Mouse (Mus musculus) macrophage (primary cell): ENCODE measurements around the gene Ehbp1. TPM values are rescaled to one million over a fixed set of nuclear protein-coding genes. Genes with fewer than 3 reads are reported as not detected.

Source experiments
- H3K27ac ChIP-seq: fragments of 350-480 bp; formaldehyde crosslinking; 2 replicates; pipeline ENCODE4 v1.9.0; 2021
- H3K36me3 ChIP-seq: fragments of 350-480 bp; formaldehyde crosslinking; 2 replicates; pipeline ENCODE4 v1.9.0; 2021; ENCODE audit errors: inconsistent target
- H3K4me3 ChIP-seq: fragments of 350-480 bp; formaldehyde crosslinking; 2 replicates; pipeline ENCODE4 v1.9.0; 2021; ENCODE audit errors: inconsistent target
- H3K79me2 ChIP-seq: fragments of 350-480 bp; formaldehyde crosslinking; 2 replicates; pipeline ENCODE4 v1.9.0; 2021; ENCODE audit errors: inconsistent target
- WGBS: methylation state at CpG from one replicate; pipeline ENCODE4 v1.1.7; 2026; ENCODE audit warnings: inconsistent platforms; ENCODE audit not compliant: missing documents; 5-methylcytosine and 5-hydroxymethylcytosine counted together
- polyA plus RNA-seq: library from polyadenylated mRNA; stranded (reverse); fragments of 250-400 nt; gene quantifications from 3 replicates; pipeline ENCODE4 v1.2.4, GENCODE M21; 2018; ENCODE audit warnings: inconsistent platforms

Gene Ehbp1
- polyA plus RNA-seq, 1 experiment from 2014 or later = 2.8 TPM

DNA sequence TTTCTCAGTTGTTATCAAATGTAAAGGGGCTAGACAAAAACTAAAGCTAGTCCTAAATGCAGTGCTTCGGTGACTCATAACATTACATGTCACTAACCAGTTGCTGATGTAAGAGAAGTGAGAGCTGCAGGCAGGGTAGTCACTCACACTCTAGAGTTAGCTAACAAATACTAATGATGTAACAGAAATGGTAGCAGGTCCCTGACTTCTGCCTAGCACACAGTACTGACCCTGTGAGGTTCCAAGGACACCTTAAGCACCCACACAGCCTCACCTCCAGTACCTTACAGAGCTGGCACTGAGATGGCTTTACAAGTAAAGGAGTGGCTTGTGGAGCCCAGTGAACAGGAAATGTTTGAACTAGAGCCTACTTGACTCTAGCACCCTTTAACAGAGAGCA is 86.7 kb downstream of the Ehbp1 start:
- no peaks in the 10 kb centered on the region for H3K36me3 ChIP-seq
- H3K27ac ChIP-seq = no peak overlapping the region
- no peaks in the 10 kb centered on the region for H3K79me2 ChIP-seq
- H3K4me3 ChIP-seq = no peak overlapping the region
- 100% methylated on average over 1 of the region's 1 CpGs for WGBS

- no peaks in the 10 kb centered on the region for H3K36me3 ChIP-seq
- WGBS = 97% methylated on average over 2 of the region's 2 CpGs
- no peak overlapping the region for H3K27ac ChIP-seq
- no peaks in the 10 kb centered on the region for H3K79me2 ChIP-seq
- no peak overlapping the region for H3K4me3 ChIP-seq
Observed at GRCm38 (mm10) chr11:22249363-22249762, 92.7 kb downstream of the Ehbp1 start.

- 96% methylated on average over 4 of the region's 4 CpGs for WGBS
- Histone ChIP-seq H3K27ac (no peak overlapping the region), H3K4me3 (no peak overlapping the region), H3K36me3 (no peaks in the 10 kb centered on the region), H3K79me2 (no peaks in the 10 kb centered on the region)
Observed at GRCm38 (mm10) chr11:22247736-22248135, 94.4 kb downstream of the Ehbp1 start.

DNA sequence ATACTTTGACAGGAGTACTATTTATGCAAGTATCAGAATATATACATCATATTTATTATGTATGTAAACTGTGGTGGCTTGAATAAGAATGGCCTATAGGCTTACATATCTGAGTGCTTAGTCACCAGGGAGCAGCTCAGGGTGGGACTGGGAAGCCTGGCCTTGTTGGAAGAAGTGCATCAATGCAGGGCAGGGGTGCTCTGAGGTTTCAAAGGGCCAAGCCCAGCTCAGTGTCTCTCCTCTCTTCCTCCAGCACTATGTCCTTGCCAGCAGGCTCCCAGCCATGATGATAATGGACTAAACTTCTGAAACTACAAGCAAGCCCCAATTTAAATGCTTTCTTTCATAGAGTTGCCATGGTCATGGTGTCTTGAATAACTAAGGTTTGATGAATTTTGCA is 95.0 kb downstream of the Ehbp1 start:
- Histone ChIP-seq H3K36me3 (no peaks in the 10 kb centered on the region), H3K4me3 (no peak overlapping the region), H3K27ac (no peak overlapping the region), H3K79me2 (no peaks in the 10 kb centered on the region)

DNA sequence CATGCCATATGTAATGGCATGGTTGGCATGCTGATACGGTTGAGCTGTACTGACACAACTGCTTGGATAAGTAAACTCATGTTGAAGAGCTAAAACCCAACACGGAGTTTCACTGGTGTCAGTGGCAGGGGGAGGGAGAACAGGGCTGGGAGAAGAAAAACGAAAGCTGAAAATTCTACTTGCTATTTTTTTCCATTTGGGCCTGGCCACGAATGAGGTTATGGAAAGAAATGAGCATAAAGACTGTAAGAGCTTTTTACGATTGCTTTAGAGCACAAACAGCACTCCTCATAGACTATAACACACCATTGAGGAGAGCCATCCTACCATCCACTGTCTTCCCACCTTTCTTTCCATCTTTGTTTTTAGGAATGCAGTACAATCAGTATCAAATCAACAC is 106.5 kb downstream of the Ehbp1 start:
- WGBS = 94% methylated on average over 4 of the region's 5 CpGs
- no peaks in the 10 kb centered on the region for H3K36me3 ChIP-seq
- H3K4me3 ChIP-seq = no peak overlapping the region
- no peak overlapping the region for H3K27ac ChIP-seq
- no peaks in the 10 kb centered on the region for H3K79me2 ChIP-seq

DNA sequence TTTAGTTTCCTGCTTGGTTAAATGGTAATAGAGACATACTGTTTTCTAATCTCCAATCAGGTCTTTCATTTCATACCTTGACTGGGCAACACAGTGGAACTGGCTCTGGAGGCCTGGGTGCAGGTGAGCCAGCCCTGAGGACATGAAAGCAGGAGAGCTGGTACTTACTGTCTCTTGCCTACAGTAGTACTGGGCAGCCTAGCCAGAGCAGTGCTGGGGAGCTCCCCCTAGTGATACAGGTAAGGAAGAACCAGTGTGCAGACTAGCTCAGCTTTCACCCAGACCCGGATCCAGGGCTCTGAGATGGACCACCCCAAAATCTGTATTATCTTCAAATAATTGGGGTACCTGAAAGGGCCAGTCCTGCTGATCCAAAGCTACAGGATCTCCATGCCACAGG is 107.4 kb downstream of the Ehbp1 start:
- no peaks in the 10 kb centered on the region for H3K36me3 ChIP-seq
- WGBS = 80% methylated on average over 1 of the region's 1 CpGs
- H3K27ac ChIP-seq = no peak overlapping the region
- H3K79me2 ChIP-seq = no peaks in the 10 kb centered on the region
- no peak overlapping the region for H3K4me3 ChIP-seq

- Histone ChIP-seq H3K4me3 (no peak overlapping the region), H3K27ac (no peak overlapping the region), H3K36me3 (no peaks in the 10 kb centered on the region), H3K79me2 (no peaks in the 10 kb centered on the region)
- 99% methylated on average over 6 of the region's 6 CpGs for WGBS
Observed at GRCm38 (mm10) chr11:22230906-22231305, 111.2 kb downstream of the Ehbp1 start.

DNA sequence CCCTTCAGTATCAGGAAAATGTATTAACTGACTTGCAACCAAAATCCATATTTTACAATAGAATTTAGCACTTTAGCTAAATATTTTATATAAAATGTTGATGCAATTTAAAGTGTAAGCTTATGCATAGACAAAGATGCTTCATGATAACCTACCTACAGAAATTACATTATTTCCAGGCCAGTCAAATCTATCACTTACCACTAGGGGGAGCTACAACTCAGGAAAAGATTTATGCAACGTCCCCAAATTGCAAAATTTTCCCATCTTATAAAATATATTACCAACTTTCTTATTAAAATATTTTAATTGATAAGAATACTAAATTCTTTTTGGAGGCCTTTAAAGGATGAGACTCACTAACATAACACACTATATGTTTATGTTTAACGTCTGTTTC is 116.5 kb downstream of the Ehbp1 start:
- no peak overlapping the region for H3K27ac ChIP-seq
- no peaks in the 10 kb centered on the region for H3K79me2 ChIP-seq
- no peak overlapping the region for H3K4me3 ChIP-seq
- WGBS = 36% methylated on average over 2 of the region's 2 CpGs
- no peaks in the 10 kb centered on the region for H3K36me3 ChIP-seq

DNA sequence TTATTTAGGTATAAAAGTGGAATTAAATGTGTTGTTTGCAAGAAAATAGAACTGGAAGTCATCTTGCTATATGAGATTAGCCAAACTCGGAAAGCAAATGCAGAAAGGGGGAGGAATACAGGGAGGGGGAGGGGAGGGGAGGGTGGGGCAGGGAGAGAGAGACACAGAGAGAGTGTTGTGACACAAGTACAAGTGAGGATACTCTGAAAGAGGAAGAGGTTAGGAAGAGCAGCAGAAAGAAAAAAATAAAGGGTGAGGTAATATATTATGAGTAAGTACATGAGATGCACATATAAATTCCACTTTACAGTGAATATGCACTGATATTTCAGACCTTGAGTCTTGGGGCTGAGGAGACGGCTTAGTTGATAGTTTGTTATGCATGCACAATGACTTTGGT is 123.9 kb downstream of the Ehbp1 start:
- Histone ChIP-seq H3K79me2 (no peaks in the 10 kb centered on the region), H3K27ac (no peak overlapping the region), H3K4me3 (no peak overlapping the region), H3K36me3 (no peaks in the 10 kb centered on the region)
- 59% methylated on average over 2 of the region's 2 CpGs for WGBS

DNA sequence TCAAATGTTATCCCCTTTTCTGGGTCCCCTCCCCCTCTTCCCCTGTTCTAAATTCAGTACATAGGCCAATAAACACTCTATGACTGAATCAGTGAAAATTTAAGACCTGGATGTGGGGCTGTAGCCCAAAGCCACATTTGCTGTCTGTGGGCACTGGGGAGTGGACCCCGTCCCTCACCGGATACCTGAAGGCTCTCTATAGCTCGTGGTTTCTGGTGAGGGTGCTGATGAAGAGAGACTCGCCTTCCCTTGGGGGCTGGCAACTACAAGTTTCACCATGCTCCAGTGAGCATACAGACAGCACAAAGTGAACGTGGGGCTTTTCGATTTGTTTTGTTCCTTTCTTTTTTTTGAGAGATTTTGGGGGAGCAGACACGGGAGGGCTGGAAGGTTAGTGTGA is 125.2 kb downstream of the Ehbp1 start:
- Histone ChIP-seq H3K79me2 (no peaks in the 10 kb centered on the region), H3K27ac (no peak overlapping the region), H3K36me3 (no peaks in the 10 kb centered on the region), H3K4me3 (no peak overlapping the region)
- 78% methylated on average over 7 of the region's 7 CpGs for WGBS

DNA sequence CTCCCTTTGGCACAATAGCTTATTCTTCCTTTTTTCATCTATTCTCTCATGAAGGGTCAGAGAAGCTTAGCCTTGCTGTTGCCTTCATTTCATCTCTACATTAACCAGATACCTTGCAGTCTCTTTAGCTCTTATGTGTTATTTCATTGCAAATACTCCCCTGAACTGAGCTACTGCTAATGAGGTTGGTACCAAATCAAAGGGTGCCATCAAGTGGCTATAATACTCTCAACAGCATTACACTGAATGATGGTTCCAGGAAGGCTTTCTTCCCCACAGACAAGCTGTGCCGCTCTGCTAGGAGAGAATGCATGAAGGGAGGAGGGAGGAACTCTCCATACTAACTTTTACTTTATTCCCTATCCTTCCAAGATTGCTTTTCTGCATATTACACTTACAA is 135.5 kb downstream of the Ehbp1 start:
- no peak overlapping the region for H3K4me3 ChIP-seq
- no peaks in the 10 kb centered on the region for H3K79me2 ChIP-seq
- no peak overlapping the region for H3K27ac ChIP-seq
- no peaks in the 10 kb centered on the region for H3K36me3 ChIP-seq
- whole genome bisulfite sequencing = 86% methylated on average over 1 of the region's 1 CpGs

- WGBS = 91% methylated on average over 2 of the region's 2 CpGs
- H3K79me2 ChIP-seq = no peaks in the 10 kb centered on the region
- H3K4me3 ChIP-seq = no peak overlapping the region
- H3K36me3 ChIP-seq = no peaks in the 10 kb centered on the region
- no peak overlapping the region for H3K27ac ChIP-seq
Observed at GRCm38 (mm10) chr11:22206191-22206590, 135.9 kb downstream of the Ehbp1 start.

DNA sequence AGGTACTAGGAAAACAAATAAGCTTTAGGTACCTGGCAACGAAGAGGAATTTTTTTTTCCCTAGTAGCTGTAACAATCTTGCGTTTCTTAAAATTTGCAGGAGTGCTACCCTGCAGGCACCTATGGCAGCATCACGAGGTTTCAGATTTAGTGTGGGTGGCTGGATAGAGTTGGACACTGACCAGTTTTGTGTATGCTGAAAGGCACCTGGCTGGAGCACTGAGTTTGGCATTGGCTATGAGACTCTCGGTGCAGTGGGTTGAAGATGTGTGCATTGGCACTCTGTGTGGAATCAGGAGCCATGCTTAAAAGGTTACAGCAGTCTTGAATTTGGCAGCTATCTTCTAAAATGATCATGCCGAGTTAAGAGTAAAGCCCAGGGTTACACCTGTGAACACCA is 138.7 kb downstream of the Ehbp1 start:
- Histone ChIP-seq H3K27ac (no peak overlapping the region), H3K4me3 (no peak overlapping the region), H3K36me3 (no peaks in the 10 kb centered on the region), H3K79me2 (no peaks in the 10 kb centered on the region)
- 92% methylated on average over 5 of the region's 5 CpGs for WGBS

GRCm38 (mm10) chr11:22201125-22201524 is 141.0 kb downstream of the Ehbp1 start:
- Histone ChIP-seq H3K79me2 (no peaks in the 10 kb centered on the region), H3K36me3 (no peaks in the 10 kb centered on the region), H3K27ac (no peak overlapping the region), H3K4me3 (no peak overlapping the region)
- 92% methylated on average over 8 of the region's 8 CpGs for WGBS

DNA sequence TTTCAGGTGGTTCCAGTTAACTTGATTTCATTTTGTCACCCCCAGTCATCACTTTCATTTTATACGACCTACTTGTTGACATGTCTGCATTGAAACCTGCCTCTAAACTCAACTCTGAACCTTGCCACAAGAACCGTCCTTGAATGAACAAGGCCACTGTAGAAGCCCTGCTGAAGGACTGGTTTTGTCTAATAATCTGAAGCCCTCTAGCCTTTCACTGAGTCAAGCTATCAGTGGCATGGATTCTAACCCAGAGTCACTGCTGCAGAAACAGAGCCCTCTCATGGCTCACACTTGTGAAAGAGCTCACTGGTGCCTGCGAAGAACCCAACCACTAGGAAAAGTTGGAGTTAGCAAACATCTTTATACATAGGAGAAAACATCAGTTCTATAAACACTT is 142.2 kb downstream of the Ehbp1 start:
- WGBS = 91% methylated on average over 3 of the region's 3 CpGs

GRCm38 (mm10) chr11:22198406-22198805 is 143.7 kb downstream of the Ehbp1 start:
- H3K36me3 ChIP-seq = no peaks in the 10 kb centered on the region
- 90% methylated on average over 6 of the region's 6 CpGs for WGBS
- no peak overlapping the region for H3K27ac ChIP-seq
- no peaks in the 10 kb centered on the region for H3K79me2 ChIP-seq
- H3K4me3 ChIP-seq = no peak overlapping the region

More for the DNA sequence above, 142.2 kb downstream of the Ehbp1 start:
- Histone ChIP-seq H3K27ac (no peak overlapping the region), H3K79me2 (no peaks in the 10 kb centered on the region), H3K36me3 (no peaks in the 10 kb centered on the region), H3K4me3 (no peak overlapping the region)
